Mouse (Mus musculus) CD4-positive, CD25-positive, alpha-beta regulatory T cell, adult 4 months (primary cell): Measurements from ENCODE around the gene Limk2. TPM values are rescaled to one million over a fixed set of nuclear protein-coding genes. Genes with fewer than 3 reads are reported as not detected.

Experiments used
- ATAC-seq: one replicate; pipeline ENCODE4 v1.8.0; 2017
- polyA plus RNA-seq, 2 experiments: library from polyadenylated mRNA; unstranded; fragments of 100-300 nt; shearing (Covaris generic); gene quantifications; one replicate each; pipeline ENCODE4 v1.2.1; 2017

The Limk2 gene
- polyA plus RNA-seq, 2 experiments from 2014 or later = 70.9 to 98.5 TPM

DNA sequence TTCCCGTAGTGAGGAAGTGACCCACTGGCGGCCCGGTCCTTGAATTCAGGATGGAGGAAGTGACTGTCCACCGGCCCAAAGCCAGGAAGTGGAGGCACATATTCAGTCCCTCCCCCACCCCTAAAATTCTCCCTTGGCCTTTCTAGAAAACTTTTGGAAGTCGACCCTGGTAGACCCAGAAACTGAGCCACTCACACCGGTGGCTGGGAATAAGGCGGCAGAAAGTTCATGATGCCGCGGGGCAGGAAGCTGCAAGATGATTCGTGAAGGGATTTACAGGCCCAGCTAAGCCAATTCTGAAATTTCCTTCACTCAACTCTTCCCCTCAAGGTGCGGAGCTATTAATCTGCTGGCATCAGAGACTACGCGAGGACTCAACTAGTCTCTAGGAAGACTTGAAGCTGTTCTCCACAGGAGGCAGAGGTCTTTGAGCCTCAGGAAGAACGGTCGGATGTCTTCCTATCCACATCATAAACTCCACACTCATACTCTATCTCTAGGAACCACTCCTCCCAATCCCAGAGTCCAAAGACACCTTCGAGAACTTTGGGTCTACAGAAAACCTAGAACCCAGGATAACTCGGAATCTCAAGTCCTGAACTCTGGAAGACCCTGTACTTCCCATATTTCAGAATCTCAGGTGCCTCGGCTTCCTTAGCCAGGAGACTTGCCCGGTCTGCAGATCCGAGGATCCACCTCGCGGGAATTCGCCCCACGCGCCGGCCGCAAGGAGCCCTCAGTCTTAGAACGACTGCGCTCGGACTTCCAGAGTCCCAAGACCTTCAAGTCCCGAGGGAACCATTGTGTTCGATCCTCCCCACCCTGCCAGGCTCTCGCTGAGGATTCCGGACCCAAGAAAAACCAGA is 625 bp downstream of the Limk2 start:
- ATAC-seq = no peak

DNA sequence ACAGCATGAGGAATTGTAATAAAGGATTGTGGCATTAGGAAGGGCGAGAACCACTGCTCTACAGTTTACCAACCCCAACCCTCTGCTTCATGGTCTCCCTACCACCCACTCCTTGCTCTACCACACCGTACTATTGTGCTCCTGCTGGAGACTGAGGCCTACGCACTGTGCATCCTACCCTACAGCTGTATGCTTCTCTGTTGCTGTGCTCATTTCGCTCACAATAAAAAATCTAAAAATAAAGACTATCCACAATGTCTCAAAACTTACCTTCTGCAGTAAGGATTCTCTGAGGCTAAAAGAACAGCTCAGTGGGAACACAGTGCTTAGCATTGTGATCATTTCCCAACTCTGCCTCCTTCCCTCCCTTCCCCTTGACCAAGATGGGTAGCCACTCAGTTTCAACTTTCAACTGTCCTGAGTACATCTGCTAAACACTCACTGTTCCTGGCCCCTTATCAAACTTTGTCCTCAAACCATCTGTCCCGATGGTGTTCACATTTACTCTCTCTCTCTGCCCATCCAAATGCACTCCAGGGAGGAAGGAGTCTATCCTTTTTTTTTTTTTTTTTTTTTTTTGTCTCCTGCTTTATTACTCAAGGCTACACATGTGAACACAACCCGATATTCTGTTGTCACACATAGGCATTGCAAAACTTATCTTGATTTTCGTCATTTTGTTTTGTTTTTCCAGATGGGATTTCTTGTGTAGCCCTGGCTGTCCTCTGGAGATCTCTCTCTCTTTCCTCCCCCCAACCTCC is 4.5 kb downstream of the Limk2 start:
- ATAC-seq = no peak

- ATAC-seq = no peak
Observed at GRCm38 (mm10) chr11:3403024-3403423, 6.0 kb downstream of the Limk2 start.

GRCm38 (mm10) chr11:3398318-3398717 is 10.7 kb downstream of the Limk2 start:
- no peak for ATAC-seq

DNA sequence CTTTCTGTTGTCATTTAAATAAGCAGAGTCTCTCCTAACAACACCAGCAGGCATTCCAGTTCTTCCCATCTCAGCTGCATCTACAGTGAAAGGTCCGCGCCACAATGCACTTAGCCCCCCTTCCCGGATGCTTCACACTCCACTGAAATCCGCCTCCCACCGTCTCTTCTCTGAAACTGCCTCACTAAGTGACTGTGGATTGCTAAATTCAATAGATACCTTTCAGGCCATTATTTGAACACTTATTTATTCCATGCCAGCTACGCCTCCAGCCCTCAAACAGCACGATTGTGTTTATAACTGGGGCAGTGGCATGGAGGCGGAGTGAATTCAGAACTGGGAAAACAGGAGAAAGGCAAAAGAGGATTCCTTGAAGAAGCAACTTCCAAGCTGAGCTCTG is 12.4 kb downstream of the Limk2 start:
- ATAC-seq = no peak

GRCm38 (mm10) chr11:3396091-3396490 is 12.9 kb downstream of the Limk2 start:
- ATAC-seq = no peak

GRCm38 (mm10) chr11:3394520-3394919 is 14.5 kb downstream of the Limk2 start:
- no peak for ATAC-seq

DNA sequence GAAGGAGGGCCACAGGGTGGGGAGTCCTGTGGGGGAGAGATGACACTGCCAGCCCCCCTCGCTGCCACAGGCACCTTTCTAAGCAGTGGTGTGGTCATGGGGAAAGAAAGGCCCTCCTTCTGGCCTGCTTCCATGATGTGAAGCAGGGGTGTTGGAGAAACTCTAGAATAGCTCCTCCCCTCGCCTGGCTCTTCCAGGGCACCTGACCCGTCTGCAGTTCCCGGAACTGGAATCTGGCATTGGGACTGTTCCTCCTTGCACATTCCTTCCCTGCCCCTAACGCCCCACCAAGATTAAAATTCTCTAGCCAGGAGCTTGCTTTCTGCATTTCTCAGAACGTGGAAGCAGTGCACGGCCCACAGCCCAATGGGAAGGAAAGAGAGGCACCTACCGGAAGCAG is 16.5 kb downstream of the Limk2 start:
- no peak for ATAC-seq

DNA sequence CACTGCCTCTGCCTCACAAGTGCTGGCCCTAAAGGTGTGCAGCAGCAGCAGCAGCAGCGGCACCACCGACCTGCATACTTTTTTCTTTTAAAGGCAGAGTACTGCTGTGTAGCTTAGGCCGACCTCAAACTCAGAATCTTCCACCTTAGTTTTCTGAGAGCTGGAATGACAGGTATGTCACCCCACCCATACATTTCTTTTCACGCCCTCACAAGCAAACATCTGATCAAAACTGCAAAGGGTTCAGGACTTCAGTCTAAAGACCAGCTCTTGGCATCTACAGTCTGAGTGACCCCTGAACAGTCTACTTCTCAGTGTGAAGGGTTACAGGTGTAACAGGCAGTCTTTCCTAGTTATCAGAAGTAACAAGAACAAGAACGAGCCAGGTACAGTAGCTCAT is 18.2 kb downstream of the Limk2 start:
- ATAC-seq = no peak

DNA sequence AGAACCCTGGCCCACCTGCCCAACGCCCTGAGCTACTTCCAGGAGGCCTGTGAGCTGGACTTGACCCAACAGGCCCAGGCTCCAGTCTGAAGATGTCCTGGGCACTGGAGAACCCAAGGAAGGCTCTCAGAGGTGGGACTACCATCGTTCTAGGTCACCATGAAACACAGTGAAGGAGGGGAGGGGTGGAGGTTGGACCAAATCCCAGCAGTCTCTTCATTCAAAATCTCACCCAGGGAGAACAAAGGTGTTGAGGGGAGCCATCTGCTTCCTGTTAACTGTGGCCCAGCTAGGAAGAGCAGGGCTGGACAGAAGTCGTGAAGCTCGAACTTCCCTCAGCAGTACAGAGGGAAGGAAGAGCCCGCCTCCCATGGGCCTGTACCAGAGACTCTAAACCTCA is 19.0 kb downstream of the Limk2 start:
- no peak for ATAC-seq

- no peak for ATAC-seq
Observed at GRCm38 (mm10) chr11:3387482-3388196, 21.4 kb downstream of the Limk2 start.

GRCm38 (mm10) chr11:3386941-3387368 is 22.0 kb downstream of the Limk2 start:
- ATAC-seq = peak; percentile 96

- no peak for ATAC-seq
Observed at GRCm38 (mm10) chr11:3382602-3383594, 26.1 kb downstream of the Limk2 start.

DNA sequence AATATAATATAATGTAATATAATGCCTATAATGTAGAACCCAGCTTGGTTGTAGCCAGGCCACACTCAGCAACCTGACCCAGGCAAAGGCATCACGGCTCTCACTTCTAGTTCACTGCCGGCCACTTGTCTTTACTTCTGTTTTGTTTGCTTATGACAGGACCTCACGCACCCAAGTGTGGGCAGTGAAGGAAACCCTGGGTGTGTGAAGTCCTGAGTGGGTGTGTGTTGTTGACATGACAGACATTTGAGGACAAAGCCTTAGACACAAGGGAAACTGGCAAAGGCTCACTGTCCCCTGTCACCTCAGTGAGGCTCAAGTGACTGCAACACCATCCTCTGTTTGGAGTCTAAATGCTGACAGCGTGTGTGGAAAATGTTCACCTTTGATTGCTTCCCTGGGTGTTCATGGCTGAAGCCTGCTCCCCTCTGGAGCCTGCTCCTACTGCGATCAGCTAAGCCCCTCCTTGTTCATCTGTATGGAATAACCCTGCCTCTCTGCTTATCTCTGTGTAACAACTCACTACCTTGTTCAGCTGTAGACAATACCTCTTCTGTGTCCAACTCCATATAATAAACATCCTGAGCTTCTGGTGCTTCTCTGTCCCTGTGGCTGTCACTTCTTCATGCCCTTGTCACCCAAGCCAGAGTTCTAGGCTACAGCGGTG is 27.7 kb downstream of the Limk2 start:
- no peak for ATAC-seq

- no peak for ATAC-seq
Observed at GRCm38 (mm10) chr11:3379427-3379826, 29.6 kb downstream of the Limk2 start.

GRCm38 (mm10) chr11:3374741-3375140 is 34.2 kb downstream of the Limk2 start:
- no peak for ATAC-seq

DNA sequence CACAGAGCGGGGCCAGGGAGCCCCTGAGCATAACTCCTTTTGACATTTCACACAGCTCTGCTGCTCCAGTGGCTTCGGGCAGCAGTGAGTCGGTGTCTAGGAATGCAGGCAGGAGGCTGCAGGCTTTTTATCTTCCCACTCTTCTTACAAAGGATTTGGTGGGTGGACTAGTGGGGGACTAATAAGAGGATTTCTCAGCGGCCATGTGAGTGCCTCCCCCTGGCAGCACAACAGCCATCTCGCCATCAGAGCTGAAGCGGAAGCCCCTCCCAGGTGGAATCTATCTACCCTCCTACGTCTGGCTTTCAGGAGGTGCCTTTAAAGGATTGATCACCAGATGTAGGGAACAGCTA is 34.7 kb downstream of the Limk2 start:
- ATAC-seq = no peak

DNA sequence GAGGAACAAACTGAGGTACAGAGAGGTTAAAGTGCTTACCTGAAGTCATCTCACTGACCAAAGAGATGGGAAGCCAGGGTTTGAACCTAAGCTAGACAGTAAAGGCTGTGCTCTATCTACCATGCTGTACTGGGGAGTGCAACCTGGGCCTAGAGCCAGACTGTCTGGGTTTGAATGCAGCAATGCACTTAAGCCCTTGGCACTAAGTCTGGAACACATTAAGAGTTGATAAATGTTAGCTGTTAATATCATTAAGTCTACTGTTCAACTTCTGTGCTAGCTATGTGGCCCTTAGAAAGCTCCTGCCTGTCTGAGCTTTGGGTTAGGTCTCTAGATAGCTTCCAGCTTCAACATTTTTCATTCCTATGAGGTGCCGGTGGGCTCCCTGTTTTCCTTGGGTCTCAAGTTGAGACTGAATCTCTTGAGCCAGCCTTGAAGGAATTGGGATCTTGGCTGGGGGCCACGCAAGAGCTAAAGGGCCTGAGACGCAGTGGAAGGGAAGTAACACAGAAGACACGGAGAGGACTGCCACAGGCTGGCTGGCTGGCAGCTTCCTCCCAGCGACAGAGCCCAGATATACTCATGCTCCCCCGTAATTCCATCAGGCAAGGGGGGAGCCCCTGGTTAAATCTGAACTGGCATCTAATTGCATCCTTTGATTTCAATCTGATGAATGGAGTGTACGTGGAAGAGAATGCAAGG is 35.2 kb downstream of the Limk2 start:
- ATAC-seq = no peak

DNA sequence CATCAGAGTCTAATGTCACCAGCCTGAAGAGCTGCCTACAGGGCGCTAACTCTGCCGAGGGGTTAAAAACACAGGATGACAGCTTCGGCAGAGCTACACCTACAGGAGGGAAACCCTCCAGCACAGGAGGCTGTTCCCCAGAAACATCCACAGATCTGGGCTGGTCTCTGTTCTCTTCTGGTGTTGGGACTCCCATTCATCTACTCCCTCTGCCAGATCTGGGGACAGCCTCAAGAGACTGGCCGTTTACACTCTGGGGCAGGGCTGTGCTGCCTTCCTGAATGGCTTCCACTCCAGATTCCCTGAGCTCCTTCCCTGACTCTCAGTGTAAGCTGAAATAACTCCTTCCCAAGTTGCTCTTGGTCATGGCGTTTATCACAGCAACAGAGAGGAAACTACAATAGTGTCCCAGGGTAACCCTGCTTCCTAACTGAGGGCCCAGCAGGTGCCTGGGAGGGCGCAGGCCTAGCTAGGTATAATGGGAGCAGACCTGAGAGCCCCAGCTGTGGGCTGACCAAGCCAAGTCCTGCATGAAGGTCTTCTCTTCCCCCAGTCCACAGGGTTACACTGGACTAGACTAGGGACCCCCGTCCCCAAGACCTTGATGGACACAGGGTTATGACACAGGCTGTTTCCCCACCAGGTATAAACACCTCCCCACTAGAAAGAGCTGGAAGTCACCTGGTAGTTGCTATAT is 37.2 kb downstream of the Limk2 start:
- ATAC-seq = peak; percentile 42

DNA sequence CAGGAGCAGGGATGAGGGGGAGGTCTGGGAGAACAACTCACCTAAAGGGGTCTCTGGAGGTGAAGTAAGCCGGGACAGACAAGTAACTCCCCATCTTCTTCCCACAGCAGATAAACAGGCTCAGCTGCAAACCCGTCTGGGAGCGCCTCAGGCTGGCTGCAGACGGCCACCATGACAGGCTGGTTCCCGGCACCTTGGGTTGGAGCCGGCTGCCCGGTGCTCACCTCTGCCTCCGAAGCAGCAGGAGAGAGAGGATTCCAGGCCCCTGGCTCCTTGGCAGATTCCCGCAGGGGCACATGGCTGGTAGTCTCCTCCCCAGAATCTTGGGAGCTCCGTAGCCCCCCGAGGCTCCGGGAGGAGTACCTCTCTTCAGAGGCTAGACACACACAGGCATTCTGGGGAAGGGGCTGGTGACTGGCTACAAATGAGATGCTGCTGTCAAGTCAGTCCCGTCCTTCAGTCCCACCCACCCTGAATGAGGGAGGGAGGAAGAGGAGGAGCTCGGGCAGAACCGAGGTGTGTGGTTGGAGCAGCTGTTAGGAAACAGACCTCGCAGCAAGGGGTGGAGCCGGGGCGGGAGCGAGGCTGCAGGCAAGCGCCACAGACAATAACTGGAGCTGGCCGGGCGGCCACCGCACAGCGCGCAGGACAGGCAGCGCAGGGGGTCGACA is 37.9 kb downstream of the Limk2 start:
- ATAC-seq = peak; percentile 93
